Mouse (Mus musculus) CH12.LX (cell line): ENCODE measurements around the gene Gm10912. TPM values are rescaled to one million over a fixed set of nuclear protein-coding genes. Genes with fewer than 3 reads are reported as not detected.

Experiments
- DNase-seq: peaks from one replicate; pipeline ENCODE4 v3.0.0-alpha.2; 2013; ENCODE audit errors: extremely low read depth
- H3K27ac ChIP-seq: 2 replicates; pipeline ENCODE4 v1.5.1; 2012; ENCODE audit warnings: low read depth, mild to moderate bottlenecking, control low read depth, moderate library complexity; ENCODE audit not compliant: insufficient read depth
- H3K27me3 ChIP-seq: replicated peaks from 2 replicates; pipeline ENCODE3; 2012; ENCODE audit warnings: inconsistent platforms
- H3K36me3 ChIP-seq, 2 experiments: replicated peaks in 1 of 2; 2 replicates each; pipeline versions ENCODE3 to v1.6.1; 2012; ENCODE audit warnings: inconsistent platforms in 1 of 2, low read length in 1 of 2, mild to moderate bottlenecking in 1 of 2, mixed read lengths in 1 of 2, moderate library complexity in 1 of 2; ENCODE audit not compliant: control insufficient read depth in 1 of 2, insufficient read depth in 1 of 2
- H3K4me1 ChIP-seq, 2 experiments: 2 replicates each; pipeline ENCODE4 v1.6.1; 2012; ENCODE audit warnings: inconsistent platforms in 1 of 2, moderate library complexity in 1 of 2; ENCODE audit not compliant: insufficient read depth in 2 of 2, control insufficient read depth in 1 of 2
- H3K4me2 ChIP-seq: 2 replicates; pipeline ENCODE4 v1.6.1; 2012; ENCODE audit warnings: low read depth, mild to moderate bottlenecking, control low read depth; ENCODE audit not compliant: poor library complexity, insufficient read depth, severe bottlenecking
- H3K4me3 ChIP-seq, 3 experiments: fragments of 150-350 bp in 1 of 3; sonication (generic) in 1 of 3; replicated peaks in 1 of 3; 2 replicates each; pipeline versions ENCODE3 to v1.5.1; 2011 to 2012; ENCODE audit warnings: low read depth in 2 of 3, low read length in 2 of 3, mild to moderate bottlenecking in 2 of 3, moderate library complexity in 2 of 3, control low read depth in 1 of 3, improper control_type of control experiment in 1 of 3, inconsistent platforms in 1 of 3, mixed read lengths in 1 of 3; ENCODE audit not compliant: poor library complexity in 1 of 3
- H3K79me2 ChIP-seq: replicated peaks from 2 replicates; pipeline ENCODE4 v1.6.1; 2012; ENCODE audit warnings: mild to moderate bottlenecking, moderate library complexity; ENCODE audit not compliant: control insufficient read depth, poor library complexity, insufficient read depth, severe bottlenecking; ENCODE audit errors: extremely low read depth
- H3K9ac ChIP-seq: 2 replicates; pipeline ENCODE4 v1.6.1; 2012; ENCODE audit warnings: low read depth, mild to moderate bottlenecking, control low read depth, moderate library complexity; ENCODE audit not compliant: insufficient read depth
- H3K9me3 ChIP-seq: replicated peaks from 2 replicates; pipeline ENCODE3; 2012; ENCODE audit warnings: low read length, inconsistent platforms, mixed read lengths
- BHLHE40 ChIP-seq: IDR thresholded peaks from 2 replicates; pipeline ENCODE4 v1.6.1; 2011; ENCODE audit warnings: mild to moderate bottlenecking, low read depth, low read length, improper control_type of control experiment
- ELF1 ChIP-seq: IDR thresholded peaks from 2 replicates; pipeline ENCODE4 v1.6.1; 2014; ENCODE audit warnings: low read depth, mild to moderate bottlenecking, inconsistent platforms, low read length, improper control_type of control experiment
- HCFC1 ChIP-seq: IDR thresholded peaks from 2 replicates; pipeline ENCODE4 v1.6.1; 2012; ENCODE audit warnings: low read depth, mild to moderate bottlenecking, inconsistent platforms, low read length, improper control_type of control experiment
- IRF4 ChIP-seq: IDR thresholded peaks from 2 replicates; pipeline ENCODE4 v1.6.1; 2014; ENCODE audit warnings: low read depth, mild to moderate bottlenecking, inconsistent platforms, low read length, improper control_type of control experiment
- JUND ChIP-seq: conservative IDR thresholded peaks from 2 replicates; pipeline ENCODE4 v1.6.1; 2011; ENCODE audit warnings: low read depth, low read length, improper control_type of control experiment
- MEF2A ChIP-seq: IDR thresholded peaks from 2 replicates; pipeline ENCODE4 v1.6.1; 2014; ENCODE audit warnings: low read depth, mild to moderate bottlenecking, inconsistent platforms, low read length, improper control_type of control experiment, borderline replicate concordance
- MXI1 ChIP-seq: IDR thresholded peaks from 2 replicates; pipeline ENCODE4 v1.6.1; 2011; ENCODE audit warnings: mild to moderate bottlenecking, low read depth, low read length, improper control_type of control experiment
- NRF1 ChIP-seq: IDR thresholded peaks from 2 replicates; pipeline ENCODE4 v1.6.1; 2014; ENCODE audit warnings: low read depth, mild to moderate bottlenecking, inconsistent platforms, low read length, improper control_type of control experiment, moderate library complexity
- POLR2A ChIP-seq: IDR thresholded peaks from 2 replicates; pipeline ENCODE4 v1.6.1; 2011; ENCODE audit warnings: low read depth, mild to moderate bottlenecking, improper control_type of control experiment, low read length
- RAD21 ChIP-seq: IDR thresholded peaks from 2 replicates; pipeline ENCODE4 v1.6.1; 2011; ENCODE audit warnings: low read depth, mild to moderate bottlenecking, low read length, improper control_type of control experiment, moderate library complexity
- RCOR1 ChIP-seq: conservative IDR thresholded peaks from 2 replicates; pipeline ENCODE4 v1.6.1; 2012; ENCODE audit warnings: low read depth, mild to moderate bottlenecking, inconsistent platforms, low read length, improper control_type of control experiment
- SMC3 ChIP-seq: IDR thresholded peaks from 2 replicates; pipeline ENCODE4 v1.6.1; 2011; ENCODE audit warnings: low read depth, low read length, improper control_type of control experiment
- TBP ChIP-seq: conservative IDR thresholded peaks from 2 replicates; pipeline ENCODE4 v1.6.1; 2011; ENCODE audit warnings: low read depth, low read length, improper control_type of control experiment
- TCF12 ChIP-seq: IDR thresholded peaks from 2 replicates; pipeline ENCODE4 v1.6.1; 2014; ENCODE audit warnings: low read depth, mild to moderate bottlenecking, inconsistent platforms, low read length, improper control_type of control experiment
- USF2 ChIP-seq: conservative IDR thresholded peaks from 2 replicates; pipeline ENCODE4 v1.6.1; 2011; ENCODE audit warnings: low read depth, low read length, improper control_type of control experiment
- dilution Hi-C: fragments of 300-500 bp; cut with MboI; formaldehyde crosslinking; loops from 2 replicates; pipeline ENCODE4 v1.14.3; 2020; ENCODE audit warnings: low sequenced_read_pairs; ENCODE audit not compliant: extremely low pct_unique_long_range_greater_than_20kb, extremely low pct_ligation_motif_present
- in situ Hi-C: fragments of 300-500 bp; cut with MboI; formaldehyde crosslinking; loops from 3 replicates; pipeline ENCODE4 v1.14.3; 2019; ENCODE audit warnings: low sequenced_read_pairs, low pct_ligation_motif_present, low pct_unique_long_range_greater_than_20kb, mixed read lengths
- polyA plus RNA-seq: library from polyadenylated mRNA; unstranded; fragments of >175 nt; gene quantifications from 2 replicates; pipeline ENCODE4 v1.2.1, GENCODE M21; 2012; ENCODE audit warnings: low read depth; ENCODE audit not compliant: insufficient read length
- total RNA-seq, 2 experiments: library from RNA; depleted of rRNA; stranded (reverse); fragments of 300-350 nt in 1 of 2; fragments of >200 nt in 1 of 2; gene quantifications; 2 replicates each; pipeline ENCODE4 v1.2.3; 2012 to 2014

Gm10912 gene
- total and polyA plus RNA-seq, 3 experiments: not detected

DNA sequence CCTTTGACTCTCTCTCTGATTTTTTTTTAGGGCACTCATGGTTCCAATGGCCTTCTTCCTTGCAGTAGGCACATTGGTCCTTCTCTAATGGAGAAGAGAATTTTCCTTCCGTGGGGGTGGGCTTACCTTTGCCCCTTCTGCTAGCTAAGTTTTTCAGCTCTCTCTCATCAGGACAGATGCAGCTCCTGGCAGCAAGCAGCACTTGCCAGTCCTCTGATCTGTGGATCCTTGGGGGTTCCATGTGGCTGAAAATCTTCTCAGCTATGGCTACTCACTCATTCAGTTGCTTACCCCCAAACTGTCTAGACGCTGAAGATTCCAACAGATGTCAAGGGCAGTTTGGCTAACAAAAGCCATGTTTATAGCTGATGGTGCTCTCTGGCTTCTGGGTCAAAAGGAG, 27.7 kb downstream of the Gm10912 start:
- H3K9ac ChIP-seq: no peak overlapping the region
- H3K27me3 ChIP-seq: peaks cover 14% of the 10 kb centered on the region
- dilution Hi-C loops: no loop called here
- peaks cover 0 to 12% of the 10 kb centered on the region in 2 experiments; a peak in 2 of 4 replicates for H3K4me1 ChIP-seq
- H3K27ac ChIP-seq: no peak overlapping the region
- TF ChIP-seq IRF4 (no peak), RCOR1 (no peak), TCF12 (no peak), POLR2A (no peak), ELF1 (no peak), JUND (no peak)
- no peaks in the 10 kb centered on the region for H3K79me2 ChIP-seq
- DNase-seq: no peak
- no peak overlapping the region for H3K4me2 ChIP-seq
- H3K4me3 ChIP-seq: no peak overlapping the region
- H3K9me3 ChIP-seq: no peaks in the 10 kb centered on the region
- in situ Hi-C loops: no loop called here
- H3K36me3 ChIP-seq: no peaks in the 10 kb centered on the region

DNA sequence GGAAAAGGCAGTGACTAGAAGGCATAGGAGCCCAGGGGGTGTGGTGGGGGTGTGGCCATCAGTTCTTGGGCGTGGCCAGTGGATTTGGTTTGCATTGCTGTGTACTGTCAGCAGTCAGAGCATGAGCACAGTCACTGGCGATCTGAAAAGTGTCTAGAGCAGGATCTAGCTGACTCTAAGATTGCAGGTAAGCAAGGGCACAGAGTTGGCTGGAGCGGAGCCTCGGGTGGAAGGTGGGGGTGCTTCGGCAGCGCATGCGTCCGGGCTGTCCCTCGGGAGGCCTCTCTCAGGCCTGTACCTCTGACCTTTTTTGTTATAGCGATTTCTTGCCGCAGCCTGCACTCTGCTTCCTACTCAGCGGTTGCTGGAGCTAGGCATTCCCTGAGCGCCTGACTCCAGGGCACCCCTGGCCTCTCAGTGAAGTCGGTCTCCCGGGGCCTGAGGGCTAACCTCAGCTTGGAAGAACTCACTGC, 30.2 kb downstream of the Gm10912 start, which contains the start of gene Cd59a:
TSS of gene Cd59a (plus strand) at position 61 of the 473 bp plus-strand sequence.
- Histone ChIP-seq H3K4me3 (peak within 1 kb of the TSS; percentile 63 to 71 (median 69)), H3K4me2 (peak within 1 kb of the TSS; percentile 60), H3K27ac (0 out of 2 replicates have a peak within 1 kb of the TSS, but pooled peaks have one; percentile 1), H3K9me3 (no peaks in the 10 kb centered on the region), H3K27me3 (peaks cover 14% of the 10 kb centered on the region), H3K79me2 (no peaks in the 10 kb centered on the region), H3K36me3 (no peaks in the 10 kb centered on the region), H3K4me1 (peaks cover 0 to 9% of the 10 kb centered on the region in 2 experiments; a peak in 2 of 4 replicates), H3K9ac (peak within 1 kb of the TSS; percentile 57)
- dilution Hi-C loops (no loop called here), in situ Hi-C loops (no loop called here)
- TF ChIP-seq MEF2A (no peak), RAD21 (no peak), POLR2A (peak; percentile 61), TCF12 (peak; percentile 19; the same call in 1 of the 2 replicates), NRF1 (peak; percentile 87), MXI1 (peak; percentile 63), ELF1 (0 out of 2 replicates have a peak, but pooled peaks have one; percentile 16), TBP (no peak; the same call in 1 of the 2 replicates), SMC3 (no peak), HCFC1 (peak; percentile 19; the same call in 1 of the 2 replicates), BHLHE40 (no peak), USF2 (no peak)
- DNase-seq: peak; percentile 90
